Mouse (Mus musculus): ENCODE measurements around the gene Cnnm1.
A peak's percentile ranks its signal among the peaks of the same experiment; 100 is the strongest.
"Not testable (repeated sequence)": the region's sequence is repeated elsewhere in the genome, so short reads cannot be mapped to it uniquely, and the experiment has no call there.

The Cnnm1 gene

GRCm38 (mm10) chr19:43465601-43466255 is 25.5 kb downstream of the Cnnm1 start:
- DNase-seq: no peak

DNA sequence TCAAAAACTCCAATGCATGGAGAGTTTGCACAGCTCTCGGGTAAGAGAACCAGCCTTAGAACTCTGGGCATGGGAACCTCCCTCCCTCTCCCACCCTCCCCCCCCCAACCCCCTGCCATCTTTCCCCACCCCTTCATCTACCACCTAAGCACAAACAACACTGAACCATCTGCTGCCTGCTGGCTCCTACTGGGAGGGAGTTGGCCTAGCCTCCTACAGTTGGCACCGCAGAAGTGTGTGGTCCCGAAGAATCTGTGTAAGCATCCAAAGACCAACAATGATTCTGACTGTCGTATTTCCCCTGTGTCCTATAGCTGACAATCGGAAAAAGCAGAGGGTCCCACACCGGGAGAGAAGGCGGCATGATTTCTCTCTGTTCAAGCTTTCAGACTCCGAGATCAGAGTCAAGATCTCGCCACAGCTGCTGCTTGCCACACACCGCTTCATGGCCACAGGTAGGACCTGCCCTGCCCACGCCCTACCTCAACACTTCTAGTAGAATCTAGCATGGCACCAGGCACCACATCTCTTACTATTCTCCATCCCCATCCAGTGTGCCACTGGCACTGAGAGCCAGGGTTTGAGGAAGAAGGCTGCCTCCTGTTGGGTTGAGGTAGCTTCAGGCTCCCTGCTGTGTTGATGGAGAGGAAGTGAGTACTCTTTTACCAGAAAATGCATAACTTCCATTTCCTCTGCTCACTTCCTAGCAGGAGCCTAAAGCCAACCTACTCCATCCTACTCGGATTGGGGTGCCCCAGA is 27.9 kb downstream of the Cnnm1 start:
- no peak for DNase-seq

DNA sequence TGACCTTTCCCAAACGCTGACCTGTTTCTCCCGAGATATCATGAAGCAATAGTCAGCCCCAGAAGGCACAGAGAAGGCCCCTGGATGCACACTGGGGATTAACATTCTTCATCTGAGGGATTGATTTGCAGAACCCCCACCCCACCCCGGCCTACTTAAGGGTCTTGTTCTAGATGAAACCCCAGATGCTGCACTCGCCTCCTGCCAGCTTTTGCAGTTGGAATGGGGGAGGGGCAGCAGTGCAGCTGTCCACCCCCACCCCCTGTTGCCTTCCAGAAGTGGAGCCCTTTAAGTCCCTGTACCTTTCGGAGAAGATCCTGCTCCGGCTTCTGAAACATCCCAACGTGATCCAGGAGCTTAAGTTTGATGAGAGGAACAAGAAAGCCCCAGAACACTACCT is 29.1 kb downstream of the Cnnm1 start:
- no peak for DNase-seq

DNA sequence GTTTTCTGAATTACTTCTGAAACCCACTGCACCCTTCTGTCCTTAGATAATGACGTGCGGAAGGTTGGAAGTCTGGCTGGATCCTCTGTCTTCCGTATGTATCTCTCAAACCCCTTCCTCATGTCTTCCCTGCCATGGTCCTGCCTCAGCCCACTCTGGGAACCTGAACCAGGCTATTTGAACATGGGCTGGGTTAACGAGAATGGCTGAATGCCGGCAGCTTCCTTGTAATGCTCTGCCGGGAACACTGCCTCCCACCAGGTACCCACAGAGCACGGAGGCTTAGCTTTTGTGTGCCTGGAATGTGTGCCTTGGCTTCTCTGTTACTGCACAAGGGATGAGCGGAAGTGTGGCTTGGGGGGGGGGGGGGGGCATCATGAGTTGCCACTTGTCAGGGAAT is 32.1 kb downstream of the Cnnm1 start:
- DNase-seq: no peak

DNA sequence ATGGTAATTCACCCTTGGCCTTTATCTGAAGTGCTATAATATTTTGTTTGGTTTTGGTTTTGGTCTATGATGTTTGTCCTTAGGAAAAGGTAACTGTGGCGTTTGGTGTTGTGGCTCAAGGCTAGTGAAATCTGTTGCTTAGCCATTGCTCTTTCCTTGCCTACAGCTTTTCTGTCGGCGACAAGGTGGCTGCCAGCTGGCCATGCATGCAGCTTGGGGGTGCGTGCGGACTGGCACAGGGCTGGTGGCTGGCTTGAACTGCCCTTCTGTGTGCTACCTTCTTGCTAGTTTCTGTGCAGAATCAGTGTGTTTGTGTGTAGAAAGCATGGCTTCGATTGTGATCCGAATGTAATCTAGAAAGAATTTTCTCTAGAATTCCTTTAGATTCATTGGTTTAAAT is 32.5 kb downstream of the Cnnm1 start:
- DNase-seq: no peak

DNA sequence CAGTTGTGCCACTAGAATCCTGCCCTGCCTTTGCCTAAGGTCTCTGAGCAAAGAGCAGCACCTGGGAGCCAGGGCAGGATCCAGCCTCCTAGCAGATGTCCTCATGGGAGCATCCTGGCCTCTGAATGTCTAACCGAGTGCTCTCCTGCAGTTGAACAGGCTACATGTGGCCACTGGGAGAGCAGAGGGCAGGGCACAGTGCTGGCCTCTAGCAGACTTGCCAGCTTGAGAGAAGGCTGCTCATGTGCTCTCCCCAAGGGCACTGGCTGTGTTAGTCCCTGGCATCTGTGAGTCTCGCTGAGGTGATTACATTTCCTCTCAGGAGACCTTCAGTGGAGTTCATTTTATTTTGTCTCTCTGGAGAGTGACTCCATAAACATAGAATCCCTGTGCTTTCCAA is 35.4 kb downstream of the Cnnm1 start:
- peak in 1 of 2 experiments; percentile 30 for DNase-seq

GRCm38 (mm10) chr19:43476063-43476462 is 35.8 kb downstream of the Cnnm1 start:
- peak in 1 of 2 experiments; percentile 6 for DNase-seq

GRCm38 (mm10) chr19:43477436-43477835 is 37.2 kb downstream of the Cnnm1 start:
- DNase-seq: no peak

GRCm38 (mm10) chr19:43478891-43479290 is 38.7 kb downstream of the Cnnm1 start:
- DNase-seq: peak; percentile 79 to 85

DNA sequence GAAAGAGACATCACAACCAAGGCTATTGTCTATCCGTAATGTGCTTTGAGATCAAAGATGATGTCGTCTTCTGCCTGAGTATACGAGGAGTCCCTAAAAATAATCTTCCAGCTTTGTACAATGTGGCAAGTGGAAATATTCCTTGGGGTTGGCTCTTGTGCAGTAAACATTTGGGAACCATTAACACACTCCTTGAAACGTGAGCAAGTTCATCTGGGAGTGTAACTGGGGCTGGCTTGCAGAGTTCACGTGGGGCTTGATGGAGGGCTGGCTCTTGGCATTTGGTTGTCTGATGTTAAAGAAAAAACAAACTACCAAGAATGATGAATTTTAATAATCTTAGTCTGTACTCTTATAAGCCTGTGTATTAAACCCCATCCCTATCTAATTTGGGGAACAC is 39.2 kb downstream of the Cnnm1 start:
- DNase-seq: no peak

- DNase-seq: no peak
Observed at GRCm38 (mm10) chr19:43480512-43480911, 40.3 kb downstream of the Cnnm1 start.

DNA sequence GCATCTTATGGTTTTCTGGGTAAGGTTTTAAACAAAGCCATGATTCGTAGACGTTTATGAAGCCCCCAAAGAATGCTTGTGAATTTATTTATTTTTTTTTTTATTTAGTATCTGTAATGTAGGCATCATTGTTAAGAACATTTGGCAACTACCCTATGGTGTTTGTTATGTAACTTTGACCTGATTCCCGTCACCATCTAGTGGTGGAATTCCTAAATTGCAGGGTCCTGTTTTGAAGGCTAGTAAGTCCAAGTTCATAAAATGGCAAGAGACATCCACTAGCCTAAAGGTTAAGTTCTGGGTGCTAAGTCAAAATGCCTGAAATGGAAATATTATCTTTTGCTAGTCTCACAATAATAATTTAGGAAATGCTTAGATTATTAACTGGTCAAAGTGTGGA is 47.2 kb downstream of the Cnnm1 start:
- peak in 1 of 2 experiments; percentile 22 for DNase-seq

- DNase-seq: not testable (repeated sequence)
Observed at GRCm38 (mm10) chr19:43493316-43493715, 53.1 kb downstream of the Cnnm1 start.

DNA sequence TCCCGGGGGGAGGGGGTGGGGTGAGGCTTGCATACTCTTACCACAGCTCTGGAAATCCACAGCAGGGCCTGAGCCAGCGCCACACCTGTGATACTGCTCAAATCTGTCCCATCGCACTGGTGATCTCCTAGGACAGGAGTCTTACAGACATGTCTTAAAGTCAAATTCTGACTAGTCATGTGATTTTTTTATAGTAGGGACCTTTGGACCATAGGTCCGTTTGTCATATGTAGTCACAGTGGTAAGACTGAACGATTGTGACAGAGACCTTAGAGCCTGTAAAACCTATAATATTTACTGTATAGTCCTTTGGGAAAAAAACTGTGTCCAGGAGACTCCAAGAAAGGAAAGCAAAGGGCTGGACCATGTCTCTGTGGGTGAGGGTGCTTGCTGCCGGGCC is 53.6 kb downstream of the Cnnm1 start:
- no peak for DNase-seq

GRCm38 (mm10) chr19:43494914-43495313 is 54.7 kb downstream of the Cnnm1 start:
- DNase-seq: no peak

DNA sequence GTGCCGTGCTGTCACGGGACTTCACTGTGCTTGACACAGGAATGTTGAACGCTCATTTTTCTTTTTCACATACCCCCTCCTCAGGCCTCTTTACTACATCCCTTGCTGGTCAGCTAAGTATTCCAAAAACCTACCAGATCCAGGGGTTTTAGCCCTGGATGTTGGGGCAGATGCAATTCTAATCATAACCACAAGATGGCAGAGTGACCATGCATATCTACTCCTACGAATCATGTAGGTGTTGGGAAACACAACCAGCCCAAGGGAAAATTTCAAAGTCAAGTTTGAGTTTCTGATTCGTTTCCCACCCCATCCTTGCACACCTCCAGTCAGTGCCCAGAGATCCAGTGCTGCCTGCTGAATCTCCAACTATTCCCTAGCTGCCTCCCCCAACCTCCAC is 55.6 kb downstream of the Cnnm1 start:
- DNase-seq: peak; percentile 59 to 66

DNA sequence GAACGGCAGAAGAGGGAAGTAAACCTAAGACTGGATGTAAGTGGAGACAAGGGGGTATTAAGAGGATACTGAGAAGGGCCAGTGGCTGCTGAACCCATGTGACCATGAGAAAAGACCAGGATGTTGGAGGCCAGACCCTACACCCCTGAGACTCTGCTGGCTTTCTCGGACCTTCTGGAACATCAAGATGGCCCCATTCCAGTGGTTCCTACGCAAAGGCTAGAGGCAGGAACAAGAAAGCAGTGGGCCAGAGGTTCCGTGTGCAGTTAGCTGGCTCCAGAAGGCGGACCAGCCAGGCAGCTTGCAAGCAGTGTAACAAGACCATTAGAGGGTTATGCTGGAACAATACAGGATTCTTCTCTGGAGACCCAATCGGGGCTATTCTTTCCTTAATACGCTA is 57.2 kb downstream of the Cnnm1 start:
- no peak for DNase-seq

GRCm38 (mm10) chr19:43498874-43499273 is 58.6 kb downstream of the Cnnm1 start:
- DNase-seq: no peak

- no peak for DNase-seq
Observed at GRCm38 (mm10) chr19:43502630-43503029, 62.4 kb downstream of the Cnnm1 start.

- DNase-seq: not testable (repeated sequence)
Observed at GRCm38 (mm10) chr19:43503593-43503992, 63.4 kb downstream of the Cnnm1 start.

- DNase-seq: no peak
Observed at GRCm38 (mm10) chr19:43505441-43505840, 65.2 kb downstream of the Cnnm1 start.

- DNase-seq: no peak
Observed at GRCm38 (mm10) chr19:43510436-43511220, 70.4 kb downstream of the Cnnm1 start.

Measured in kidney, postnatal 4 days (tissue).